Mouse (Mus musculus): ENCODE measurements around the gene Bcl2a1a.
"Not testable (repeated sequence)": the region's sequence is repeated elsewhere in the genome, so short reads cannot be mapped to it uniquely, and the experiment has no call there.

The Bcl2a1a gene

GRCm38 (mm10) chr9:88956670-88957153 is at the start of gene Bcl2a1a:
TSS of gene Bcl2a1a (plus strand) at chr9:88956900.
- DNase-seq, result not testable (repeated sequence)

DNA sequence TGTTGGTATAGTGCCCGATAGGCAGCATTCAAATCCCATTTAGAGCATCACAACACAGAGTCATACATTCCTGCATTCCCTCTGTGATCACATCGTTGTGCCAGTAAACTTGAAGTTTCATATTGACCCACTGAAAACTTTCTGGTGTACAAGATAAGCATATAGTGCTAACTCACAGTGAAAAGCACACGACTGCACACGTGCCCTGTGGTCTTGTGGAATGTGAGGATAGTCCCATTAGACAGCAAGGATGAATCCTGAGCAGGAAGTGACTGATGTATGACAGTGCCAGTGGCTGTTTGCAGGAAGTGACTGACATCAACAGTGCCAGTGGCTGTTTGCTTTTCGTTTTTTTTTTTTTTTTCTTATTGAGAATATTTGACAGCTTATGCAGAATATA is 40.1 kb upstream of the Bcl2a1a start:
- DNase-seq, result not testable (repeated sequence)

- peak; percentile 13 to 46 for DNase-seq
These were observed 18.4 kb upstream of the Bcl2a1a start for GRCm38 (mm10) chr9:88938312-88938711.

GRCm38 (mm10) chr9:88951466-88951865 is 5.2 kb upstream of the Bcl2a1a start:
- DNase-seq, result not testable (repeated sequence)

DNA sequence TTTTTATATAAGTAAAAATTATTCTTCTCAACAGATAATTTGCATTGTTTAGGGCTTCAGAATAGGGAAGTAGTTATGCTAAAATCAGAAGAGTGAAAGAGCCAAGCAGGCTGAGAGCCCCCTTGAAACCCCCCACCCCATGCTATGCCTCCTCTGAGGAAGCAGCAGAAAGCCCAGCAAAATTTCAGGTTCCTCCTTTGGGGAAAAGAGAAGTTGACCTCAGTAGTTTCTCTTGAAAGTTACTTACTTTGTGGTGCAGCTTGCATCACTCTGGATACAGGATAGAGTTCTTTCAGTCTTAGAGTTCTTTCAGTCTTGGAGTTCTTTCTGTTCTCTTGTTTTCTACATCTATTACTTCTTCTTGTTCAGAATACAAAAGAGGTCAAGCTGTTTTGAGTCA is 3.5 kb upstream of the Bcl2a1a start:
- not testable (repeated sequence) for DNase-seq

- not testable (repeated sequence) for DNase-seq
These were observed 1.5 kb upstream of the Bcl2a1a start for GRCm38 (mm10) chr9:88955224-88955623.

GRCm38 (mm10) chr9:88956035-88956434 is 665 bp upstream of the Bcl2a1a start:
- not testable (repeated sequence) for DNase-seq

DNA sequence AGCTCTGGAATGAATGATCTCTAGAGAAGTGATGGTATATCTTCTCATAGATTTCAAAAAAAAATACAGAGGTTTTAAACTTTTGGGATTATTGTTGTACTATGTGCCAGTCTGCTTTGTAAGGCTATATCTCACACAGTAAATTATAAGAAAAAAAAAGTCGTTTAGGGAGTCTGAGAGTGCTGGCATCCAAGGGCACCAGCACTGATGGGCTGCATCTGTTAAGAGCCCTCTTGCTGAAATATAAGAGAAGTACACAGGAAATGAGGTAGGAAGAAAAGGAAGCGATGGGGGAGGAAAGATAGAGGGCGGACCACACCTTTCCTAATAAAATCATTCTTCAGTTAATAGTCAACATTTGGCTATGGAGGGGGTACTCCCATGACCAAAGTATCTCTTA is 2.2 kb downstream of the Bcl2a1a start:
- DNase-seq, result no peak

DNA sequence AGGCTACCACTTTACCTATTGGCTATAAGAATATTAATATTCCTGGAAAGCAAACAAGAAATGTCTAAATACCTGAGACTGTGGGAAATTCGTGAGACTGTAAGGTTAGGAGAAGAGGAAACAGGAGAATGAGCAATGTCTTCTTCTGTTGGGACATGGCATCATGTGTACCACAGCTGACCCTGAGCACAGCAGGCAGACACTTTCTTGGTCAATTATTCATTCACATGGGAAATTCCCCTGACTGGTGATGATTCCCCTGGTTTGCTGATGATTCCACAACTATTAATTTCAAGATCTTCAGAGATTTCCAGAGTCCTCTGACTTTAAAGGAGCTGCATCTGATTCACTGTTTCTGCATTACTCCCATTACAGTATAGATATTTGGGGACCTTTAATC is 3.3 kb downstream of the Bcl2a1a start:
- DNase-seq, result not testable (repeated sequence)

DNA sequence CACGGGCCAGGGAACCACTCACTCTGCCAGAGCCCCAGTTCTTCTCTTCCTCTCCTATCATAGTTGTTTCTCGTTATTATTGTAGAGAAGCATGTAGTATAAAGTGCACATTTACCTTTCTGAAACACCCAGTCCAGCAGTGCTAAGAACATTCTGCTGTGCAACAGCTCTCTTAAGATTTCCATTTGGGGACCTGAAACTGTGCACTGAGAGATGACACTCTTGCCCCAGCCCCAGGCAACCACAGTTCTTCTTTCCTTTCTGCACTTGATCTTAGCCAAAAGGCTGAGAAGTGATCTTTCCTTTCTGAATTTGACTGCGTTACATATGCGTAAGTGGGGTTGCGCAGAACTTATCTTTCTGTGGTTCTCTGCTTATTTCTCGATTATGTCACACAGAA is 9.8 kb downstream of the Bcl2a1a start:
- not testable (repeated sequence) for DNase-seq

DNA sequence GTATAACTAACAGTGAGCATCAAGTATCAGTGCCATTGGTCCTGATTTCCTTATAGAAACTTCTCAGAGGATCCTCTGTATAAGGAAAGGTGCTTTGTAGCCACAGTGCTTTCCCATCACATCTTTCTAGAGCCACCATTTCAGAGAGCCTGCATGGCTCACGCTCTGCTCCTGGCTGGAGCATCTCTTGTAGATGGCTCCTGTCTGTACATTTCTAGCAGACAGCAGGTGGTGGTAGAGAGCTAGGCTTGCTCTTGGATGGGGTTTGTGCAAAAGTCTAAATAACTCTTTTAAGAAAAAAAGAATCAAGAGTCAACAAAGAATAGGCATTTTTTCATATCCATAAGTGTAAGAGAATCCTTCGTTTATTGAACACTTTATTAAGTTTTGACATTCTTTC is 12.8 kb downstream of the Bcl2a1a start:
- not testable (repeated sequence) for DNase-seq

DNA sequence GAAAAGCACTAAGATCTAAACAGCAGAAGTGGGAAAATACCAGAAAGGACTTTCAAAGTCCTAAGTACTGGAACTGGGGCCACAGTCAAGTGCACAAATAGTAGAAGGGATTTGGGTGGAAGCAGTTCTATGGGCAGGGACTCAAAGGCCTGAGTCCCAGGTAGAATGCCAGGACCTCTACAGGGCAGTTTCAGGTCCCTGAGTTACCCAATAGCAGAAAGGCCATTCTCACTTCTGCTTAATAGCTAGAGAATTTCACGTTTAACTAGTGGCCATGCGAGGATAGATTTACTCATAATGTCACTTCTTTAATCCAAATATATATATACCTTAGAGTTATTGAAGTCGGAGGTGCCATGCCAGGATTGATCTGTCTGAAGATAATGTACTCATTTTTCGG is 20.2 kb downstream of the Bcl2a1a start:
- not testable (repeated sequence) for DNase-seq

DNA sequence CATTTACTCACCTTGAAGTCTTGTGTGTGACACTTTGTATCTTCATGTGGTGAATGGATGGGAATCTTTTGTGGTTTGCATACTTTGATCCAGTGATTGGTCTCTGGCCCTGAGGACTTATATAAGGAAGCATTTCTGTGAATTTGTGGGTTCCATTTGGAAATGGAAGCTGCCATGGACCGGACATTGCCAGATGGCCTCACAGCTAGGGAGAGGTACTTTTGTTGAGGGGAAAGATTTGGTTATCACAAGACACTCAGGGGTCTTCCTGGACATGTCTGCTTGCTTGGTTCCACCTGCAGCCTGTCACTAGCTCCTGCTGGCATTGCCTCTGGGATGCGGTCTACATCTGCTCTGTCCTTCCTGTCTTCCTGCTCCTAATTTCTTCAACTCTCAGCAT is 23.1 kb downstream of the Bcl2a1a start:
- peak; percentile 5 to 8 for DNase-seq

DNA sequence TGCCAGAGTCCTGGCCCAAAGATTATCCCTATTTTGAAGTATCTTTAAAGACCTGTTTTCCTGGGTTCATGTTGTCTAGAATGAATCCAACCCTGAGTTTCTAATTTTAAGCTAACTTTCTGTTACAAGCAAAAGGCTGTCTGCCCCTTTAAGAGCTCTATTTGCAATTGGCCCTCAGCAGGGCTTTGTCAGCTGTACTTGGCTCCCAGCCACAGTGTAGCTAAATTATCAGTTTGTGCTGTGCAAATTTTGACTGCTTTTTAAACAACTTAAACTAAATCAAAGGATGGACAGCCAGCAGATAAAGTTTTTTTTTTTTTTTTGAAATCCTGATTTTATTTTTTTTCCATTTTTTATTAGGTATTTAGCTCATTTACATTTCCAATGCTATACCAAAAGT is 44.8 kb downstream of the Bcl2a1a start:
- not testable (repeated sequence) for DNase-seq
